In genomic region chr2:115943044-115943443, GRCm38 (mm10) we compare ENCODE assay signal across 26 mouse cellular contexts.
"Had no signal": no experiment of that assay in that cellular context is flagged by ENCODE, and none has a peak within 500 bp of the region (broad histone marks: within the 10 kb centered on the region; RNA-seq: fewer than 3 reads in every experiment).

No protein-coding gene starts in this region.

- H3K27me3 ChIP-seq: heart, embryonic 12.5 days; hindbrain, embryonic 12.5 days; intestine, embryonic 15.5 days; limb, embryonic 12.5 days; liver, embryonic 13.5 days; liver, embryonic 15.5 days had no signal

- H3K9me3 ChIP-seq: heart, embryonic 12.5 days; hindbrain, embryonic 10.5 days; hindbrain, embryonic 12.5 days; intestine, embryonic 15.5 days; limb, embryonic 10.5 days; limb, embryonic 12.5 days; liver, embryonic 13.5 days; liver, embryonic 15.5 days had no signal

- H3K9ac ChIP-seq: heart, embryonic 12.5 days; hindbrain, embryonic 12.5 days; hindbrain, embryonic 14.5 days; intestine, embryonic 15.5 days; limb, embryonic 12.5 days; liver, embryonic 13.5 days; liver, embryonic 15.5 days had no signal

- H3K4me1 ChIP-seq: intestine, embryonic 15.5 days; liver, embryonic 13.5 days; liver, embryonic 15.5 days had no signal

- H3K27ac ChIP-seq: gastrocnemius, adult 2 months; heart, adult 2 months; hindbrain, embryonic 10.5 days; hindbrain, embryonic 12.5 days; intestine, embryonic 15.5 days; layer of hippocampus, adult 2 months; left cerebral cortex, adult 2 months; limb, embryonic 10.5 days; limb, embryonic 12.5 days; liver, embryonic 13.5 days; liver, embryonic 15.5 days had no signal

- H3K4me3 ChIP-seq: gastrocnemius, adult 2 months; heart, adult 2 months; heart, embryonic 12.5 days; hindbrain, embryonic 10.5 days; hindbrain, embryonic 12.5 days; intestine, embryonic 15.5 days; layer of hippocampus, adult 2 months; left cerebral cortex, adult 2 months; limb, embryonic 10.5 days; limb, embryonic 12.5 days; liver, embryonic 13.5 days; liver, embryonic 15.5 days had no signal

- H3K4me2 ChIP-seq: heart, embryonic 12.5 days; hindbrain, embryonic 12.5 days; hindbrain, embryonic 14.5 days; intestine, embryonic 15.5 days; limb, embryonic 12.5 days; liver, embryonic 11.5 days; liver, embryonic 13.5 days; liver, embryonic 15.5 days had no signal

- ATAC-seq: hindbrain, embryonic 16.5 days; inflammation-experienced regulatory T-cells, adult 6 months; intestine, embryonic 15.5 days; intestine, postnatal 0 days had no signal

- DNase-seq: gastrocnemius, adult 2 months; gastrocnemius, postnatal 10 days; gastrocnemius, postnatal 25 days; heart, adult 2 months; heart, postnatal 10 days; heart, postnatal 4 days; kidney, adult 18-20 months; kidney, adult 8-10 months; kidney, postnatal 10 days; kidney, postnatal 4 days; liver; liver, embryonic 13.5 days had no signal

- H3K36me3 ChIP-seq: intestine, embryonic 15.5 days; limb, embryonic 12.5 days; liver, embryonic 13.5 days; liver, embryonic 15.5 days had no signal
